Mouse (Mus musculus): Measurements from ENCODE around the gene Usp15.
A peak's percentile ranks its signal among the peaks of the same experiment; 100 is the strongest.

Usp15 gene

GRCm38 (mm10) chr10:123108121-123108520 is 88.7 kb downstream of the Usp15 start:
- no peak for DNase-seq (ENCODE audit: low spot score in 2 of 2)

- DNase-seq (ENCODE audit: low spot score in 2 of 2): no peak
These were observed 95.5 kb downstream of the Usp15 start for GRCm38 (mm10) chr10:123101303-123101702.

GRCm38 (mm10) chr10:123100584-123100983 is 96.2 kb downstream of the Usp15 start:
- no peak for DNase-seq (ENCODE audit: low spot score in 2 of 2)

GRCm38 (mm10) chr10:123094504-123094903 is 102.3 kb downstream of the Usp15 start:
- DNase-seq (ENCODE audit: low spot score in 2 of 2): no peak

- no peak for DNase-seq (ENCODE audit: low spot score in 2 of 2)
These were observed 104.2 kb downstream of the Usp15 start for GRCm38 (mm10) chr10:123092577-123092976.

- peak; percentile 14 to 17 for DNase-seq (ENCODE audit: low spot score in 2 of 2)
These were observed 105.1 kb downstream of the Usp15 start for GRCm38 (mm10) chr10:123091737-123092136.

GRCm38 (mm10) chr10:123089425-123089930 is 107.3 kb downstream of the Usp15 start:
- DNase-seq (ENCODE audit: low spot score in 2 of 2): no peak

- DNase-seq (ENCODE audit: low spot score in 2 of 2): no peak
These were observed 109.9 kb downstream of the Usp15 start for GRCm38 (mm10) chr10:123086847-123087246.

GRCm38 (mm10) chr10:123084900-123085641 is 111.7 kb downstream of the Usp15 start:
- DNase-seq (ENCODE audit: low spot score in 2 of 2): no peak

- DNase-seq (ENCODE audit: low spot score in 2 of 2): no peak
These were observed 112.5 kb downstream of the Usp15 start for GRCm38 (mm10) chr10:123084307-123084706.

- DNase-seq (ENCODE audit: low spot score in 2 of 2): peak; percentile 97 to 98
These were observed 120.4 kb downstream of the Usp15 start, which contains the start of gene Mon2 for GRCm38 (mm10) chr10:123076245-123077023. TSS of gene Mon2 (minus strand) at chr10:123076505.

GRCm38 (mm10) chr10:123075751-123076242 is 121.0 kb downstream of the Usp15 start:
- peak in 1 of 2 experiments; percentile 23 for DNase-seq (ENCODE audit: low spot score in 2 of 2)

GRCm38 (mm10) chr10:123071997-123072396 is 124.8 kb downstream of the Usp15 start:
- no peak for DNase-seq (ENCODE audit: low spot score in 2 of 2)

GRCm38 (mm10) chr10:123063021-123063420 is 133.8 kb downstream of the Usp15 start:
- no peak for DNase-seq (ENCODE audit: low spot score in 2 of 2)

- DNase-seq (ENCODE audit: low spot score in 2 of 2): no peak
These were observed 136.0 kb downstream of the Usp15 start for GRCm38 (mm10) chr10:123060831-123061230.

- no peak for DNase-seq (ENCODE audit: low spot score in 2 of 2)
These were observed 139.7 kb downstream of the Usp15 start for GRCm38 (mm10) chr10:123057082-123057481.

GRCm38 (mm10) chr10:123056463-123056862 is 140.3 kb downstream of the Usp15 start:
- peak in 1 of 2 experiments; percentile 5 for DNase-seq (ENCODE audit: low spot score in 2 of 2)

GRCm38 (mm10) chr10:123055205-123056000 is 141.4 kb downstream of the Usp15 start:
- DNase-seq (ENCODE audit: low spot score in 2 of 2): no peak
